9 mouse cellular contexts compared by ENCODE assay signal in genomic region chr2:117838387-117838786, GRCm38 (mm10).
A peak's percentile ranks its signal among the peaks of the same experiment; 100 is the strongest.
DNase-seq lines count a peak whose midpoint lies in the region; ATAC-seq and TF ChIP-seq lines count a peak whose summit lies in the region.
"Had no signal": no experiment of that assay in that cellular context is flagged by ENCODE, and none has a peak within 500 bp of the region (broad histone marks: within the 10 kb centered on the region; RNA-seq: fewer than 3 reads in every experiment).

No protein-coding gene starts in this region.

- DNase-seq in 3134 (ENCODE audit: extremely low read depth, insufficient read length, low spot score) (peak; percentile 61), 3T3-L1 (ENCODE audit: low read depth, low spot score) (peak; percentile 89)
- DNase-seq in heart, adult 9 months (ENCODE audit: low spot score in 2 of 2) = peak; percentile 60 to 70
- peak; percentile 16 for DNase-seq in lung, adult 2 months
- no peak for DNase-seq in right cerebral cortex, postnatal 25 days
- no peak for DNase-seq in cerebellum, adult 18-20 months

- no peak overlapping the region for H3K9ac ChIP-seq in hindbrain, embryonic 12.5 days
- H3K9ac ChIP-seq: hindbrain, embryonic 14.5 days had no signal

- no peak overlapping the region for H3K4me2 ChIP-seq in hindbrain, embryonic 12.5 days (replicated peaks)
- H3K4me2 ChIP-seq: hindbrain, embryonic 14.5 days had no signal

- 8% methylated on average over 2 of the region's 2 CpGs for WGBS in lung, adult 2 months
- WGBS in hindbrain, embryonic 12.5 days = 81% methylated on average over 2 of the region's 2 CpGs

- TF ChIP-seq CTCF in lung, adult 2 months (IDR thresholded peaks at IDR 0.05; ENCODE audit: insufficient read depth, low read length) = no peak

- H3K4me1 ChIP-seq in lung, adult 2 months (ENCODE audit: control insufficient read depth, insufficient read depth, low read length) = peaks cover 7% of the 10 kb centered on the region
- no peaks in the 10 kb centered on the region for H3K4me1 ChIP-seq in hindbrain, embryonic 12.5 days
- H3K4me1 ChIP-seq: limb, embryonic 10.5 days had no signal

- H3K36me3 ChIP-seq in hindbrain, embryonic 12.5 days = no peaks in the 10 kb centered on the region
- H3K36me3 ChIP-seq: limb, embryonic 10.5 days had no signal

- TF ChIP-seq POLR2A in lung, adult 2 months (IDR thresholded peaks at IDR 0.05; ENCODE audit: borderline replicate concordance, extremely low read depth, low read depth, low read length) = no peak

- H3K4me3 ChIP-seq in lung, adult 2 months (replicated peaks; ENCODE audit: extremely low read depth, low read depth, low read length) = no peak overlapping the region
- no peak overlapping the region for H3K4me3 ChIP-seq in hindbrain, embryonic 12.5 days
- H3K4me3 ChIP-seq: limb, embryonic 10.5 days had no signal

- no peaks in the 10 kb centered on the region for H3K9me3 ChIP-seq in hindbrain, embryonic 12.5 days (replicated peaks)
- H3K9me3 ChIP-seq: limb, embryonic 10.5 days had no signal

- ATAC-seq in hindbrain, embryonic 12.5 days (ENCODE audit: low FRiP score) = no peak

- no peak overlapping the region for H3K27ac ChIP-seq in hindbrain, embryonic 12.5 days
- H3K27ac ChIP-seq: hindbrain, embryonic 14.5 days; limb, embryonic 10.5 days had no signal

- no peaks in the 10 kb centered on the region for H3K27me3 ChIP-seq in hindbrain, embryonic 12.5 days

Comparison
In these comparisons a context has a peak if more than half of its experiments do, and no peak if none do; other contexts are left out.
1. DNase-seq: peak in 3134 (single experiment), 3T3-L1 (single experiment), heart, adult 9 months (2 of 2) and lung, adult 2 months (single experiment); none in right cerebral cortex, postnatal 25 days (single experiment) and cerebellum, adult 18-20 months (0 of 2).